Mouse (Mus musculus) adrenal gland, postnatal 14 days (tissue): ENCODE data around the gene Sowaha. TPM values are rescaled to one million over a fixed set of nuclear protein-coding genes. Genes with fewer than 3 reads are reported as not detected.
A peak's percentile ranks its signal among the peaks of the same experiment; 100 is the strongest.

Experiments used
- DNase-seq: peaks from one replicate; pipeline ENCODE4 v3.0.0; 2021; ENCODE audit warnings: mixed read lengths
- total RNA-seq: library from RNA; stranded (reverse); gene quantifications from 2 replicates; pipeline ENCODE4 v1.2.3, GENCODE M21; 2021

The Sowaha gene
- total RNA-seq, 1 experiment from 2014 or later, result 1.1 TPM

GRCm38 (mm10) chr11:53505026-53505663 is 25.1 kb upstream of the Sowaha start:
- DNase-seq, result no peak

GRCm38 (mm10) chr11:53504376-53504775 is 24.3 kb upstream of the Sowaha start:
- no peak for DNase-seq

DNA sequence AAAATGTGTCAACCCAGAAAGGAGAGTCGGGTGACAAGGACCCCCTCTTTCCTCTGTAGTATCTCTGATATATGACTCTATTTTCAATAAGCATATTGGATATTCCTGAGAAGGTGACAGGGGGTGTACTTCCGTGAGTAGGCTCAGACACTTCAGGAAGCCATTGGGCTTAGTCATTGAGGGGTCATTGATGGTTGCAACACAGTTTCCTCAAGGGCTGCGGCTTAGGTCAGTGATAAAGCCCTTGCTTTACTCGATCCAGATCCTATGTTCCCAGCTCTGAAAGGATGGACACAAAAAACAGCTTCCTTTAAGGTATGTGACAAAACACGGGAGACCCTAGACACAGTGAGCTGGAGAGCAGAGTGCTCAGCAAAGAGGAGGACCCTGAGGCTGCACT is 23.7 kb upstream of the Sowaha start:
- no peak for DNase-seq

DNA sequence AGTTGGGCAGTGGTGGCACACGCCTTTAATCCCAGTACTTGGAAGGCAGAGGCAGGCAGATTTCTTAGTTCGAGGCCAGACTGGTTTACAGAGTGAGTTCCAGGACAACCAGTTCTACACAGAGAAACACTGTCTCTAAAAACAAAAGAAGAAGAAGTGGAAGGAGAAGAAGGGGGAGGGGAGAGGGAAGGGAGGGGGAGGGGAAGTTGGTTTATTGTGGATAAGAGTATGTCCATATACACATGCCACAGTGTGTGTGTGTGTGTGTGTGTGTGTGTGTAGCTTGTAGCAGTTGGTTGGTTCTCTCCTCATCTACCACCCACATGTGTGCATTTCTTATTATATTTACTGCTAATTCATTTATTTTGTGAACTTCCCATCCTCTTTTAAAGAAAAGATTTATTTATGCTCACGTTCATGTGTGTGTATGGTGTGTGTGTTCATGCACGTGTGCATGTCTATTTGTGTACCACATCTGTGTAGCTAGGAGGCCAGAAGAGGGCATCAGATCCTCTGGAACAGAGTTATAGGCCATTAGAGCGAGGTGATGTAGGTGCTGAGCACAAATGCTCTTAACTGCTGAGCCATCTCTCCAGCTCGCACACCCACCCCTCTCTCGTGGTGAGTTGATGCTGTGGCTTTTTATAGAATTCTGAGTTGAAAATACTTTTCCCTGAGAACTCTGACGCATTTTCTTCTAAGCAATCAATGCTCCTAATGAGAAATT is 22.1 kb upstream of the Sowaha start:
- no peak for DNase-seq

GRCm38 (mm10) chr11:53500569-53500968 is 20.5 kb upstream of the Sowaha start:
- peak; percentile 42 for DNase-seq

DNA sequence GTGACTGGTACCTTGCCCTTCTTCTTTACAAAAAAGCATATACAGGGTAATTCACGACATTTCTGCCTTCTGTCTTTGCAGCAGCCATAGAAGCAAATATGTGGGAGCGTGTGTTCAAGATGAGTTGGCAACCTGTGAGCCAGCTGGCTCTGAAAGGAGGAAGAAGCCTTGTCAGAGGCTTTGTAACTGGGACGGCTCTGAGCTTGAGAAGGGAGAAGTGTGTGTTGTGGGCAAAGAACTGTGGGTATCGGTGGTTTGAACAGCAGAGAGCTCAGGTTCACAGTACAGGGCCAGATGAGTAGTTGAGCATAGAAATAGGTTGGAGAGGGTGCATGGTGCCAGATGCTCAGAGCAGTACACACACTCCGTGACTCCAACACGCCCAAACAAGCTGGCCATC is 16.9 kb upstream of the Sowaha start:
- DNase-seq, result no peak

- DNase-seq, result no peak
Observed at GRCm38 (mm10) chr11:53495417-53495816, 15.3 kb upstream of the Sowaha start.

DNA sequence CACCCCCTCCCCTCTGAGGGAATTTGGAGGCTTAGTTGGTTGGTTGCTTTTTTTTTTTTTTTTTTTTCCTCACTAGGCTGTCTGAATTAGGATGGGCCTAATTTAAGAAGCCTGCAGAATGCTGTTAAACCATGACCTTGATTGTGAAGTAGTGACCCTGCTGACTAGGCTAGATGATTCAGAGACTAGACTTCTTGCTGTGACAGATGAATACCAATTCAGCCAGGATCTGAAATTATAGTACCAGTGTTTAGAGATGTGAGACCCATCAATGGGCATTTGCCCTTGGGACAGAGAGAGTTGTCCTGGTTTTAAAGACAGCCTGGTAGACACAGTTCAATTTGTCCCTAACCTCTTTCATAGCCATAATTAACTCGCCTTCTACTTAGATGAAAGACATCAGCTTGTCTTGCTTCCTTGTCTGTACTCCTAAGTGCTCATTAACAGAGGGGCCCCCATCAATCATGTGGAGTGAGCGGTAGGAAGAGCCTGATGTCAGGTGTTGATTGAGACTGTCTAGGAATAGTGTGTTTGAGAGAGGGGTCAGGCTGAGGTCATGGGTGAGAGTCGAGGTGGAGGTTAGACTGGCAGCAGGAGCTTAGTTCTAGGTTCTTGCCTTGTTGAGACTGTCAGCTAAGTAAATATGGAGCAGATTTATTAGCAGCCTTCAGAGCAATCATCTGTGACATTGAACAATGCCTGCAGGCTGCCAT is 13.3 kb upstream of the Sowaha start:
- no peak for DNase-seq

DNA sequence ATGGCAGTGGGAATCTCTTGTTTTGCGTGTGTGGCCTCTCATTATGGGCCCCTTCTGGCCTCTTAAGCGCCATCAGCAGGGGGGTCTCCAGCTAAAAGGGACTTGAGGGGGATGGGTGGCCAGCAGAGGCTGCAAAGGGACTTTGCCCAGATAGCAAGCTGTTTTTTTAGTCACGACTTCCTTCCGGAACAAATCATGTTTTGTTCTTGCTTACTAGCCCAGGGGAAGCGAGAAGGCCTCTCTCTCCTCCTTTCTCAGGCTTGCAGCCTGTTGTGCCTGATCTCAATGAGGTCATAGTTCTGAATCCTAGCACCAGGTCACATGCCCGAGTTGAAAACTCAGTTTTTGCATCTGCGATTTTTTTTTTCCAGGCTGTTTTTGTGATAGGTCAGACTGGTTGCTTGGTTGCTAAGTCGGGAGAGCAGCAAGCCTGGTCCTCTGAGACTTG is 11.9 kb upstream of the Sowaha start:
- no peak for DNase-seq

DNA sequence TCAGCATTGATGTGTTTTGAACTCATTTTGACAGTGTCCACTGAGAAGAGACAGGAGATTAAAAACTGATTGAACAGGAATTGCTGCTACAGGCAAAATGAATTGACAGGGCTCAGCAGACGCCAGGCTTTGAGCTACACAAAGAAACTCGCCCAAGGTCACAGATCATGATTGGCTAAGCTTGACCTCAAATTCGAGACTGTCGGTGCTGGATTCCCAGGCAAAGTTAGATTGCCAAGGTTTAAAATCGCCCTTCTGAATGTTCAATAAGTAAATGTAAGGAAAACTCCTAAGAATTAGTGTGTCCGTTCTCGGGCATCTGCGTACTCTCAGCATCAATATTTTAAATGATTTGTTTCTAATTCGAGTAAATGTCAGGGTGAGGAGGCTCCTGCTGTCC is 9.3 kb upstream of the Sowaha start:
- no peak for DNase-seq

- DNase-seq, result no peak
Observed at GRCm38 (mm10) chr11:53489007-53489406, 8.9 kb upstream of the Sowaha start.

- peak; percentile 59 for DNase-seq
Observed at GRCm38 (mm10) chr11:53486822-53487594, 6.9 kb upstream of the Sowaha start.

GRCm38 (mm10) chr11:53486351-53486750 is 6.3 kb upstream of the Sowaha start:
- DNase-seq, result peak; percentile 38

- no peak for DNase-seq
Observed at GRCm38 (mm10) chr11:53485719-53486118, 5.6 kb upstream of the Sowaha start.

GRCm38 (mm10) chr11:53483159-53483891 is 3.3 kb upstream of the Sowaha start:
- DNase-seq, result peak; percentile 46

- no peak for DNase-seq
Observed at GRCm38 (mm10) chr11:53481088-53481730, 1.1 kb upstream of the Sowaha start.

- peak; percentile 41 for DNase-seq
Observed at GRCm38 (mm10) chr11:53479171-53479782, 797 bp downstream of the Sowaha start.

GRCm38 (mm10) chr11:53478383-53479170 is 1.5 kb downstream of the Sowaha start:
- DNase-seq, result peak; percentile 23

DNA sequence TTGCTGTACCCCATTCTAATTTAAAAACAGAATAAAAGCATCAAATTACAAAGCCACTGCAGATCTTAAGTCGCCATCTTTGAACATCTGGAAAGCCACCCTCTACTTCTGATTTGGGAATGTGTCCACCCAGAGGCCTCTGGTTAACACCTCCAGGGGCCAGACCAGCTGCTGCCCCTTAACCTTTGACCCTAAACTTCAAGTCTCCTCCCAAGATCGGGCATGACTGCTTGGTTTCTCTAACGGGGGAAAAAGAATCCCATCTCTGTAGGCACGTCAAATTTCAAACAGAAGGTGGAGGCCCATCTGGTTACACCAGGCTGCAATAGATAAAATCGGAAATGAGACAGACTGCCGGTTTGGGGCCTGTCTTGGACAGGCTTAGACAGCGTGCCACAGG is 2.2 kb downstream of the Sowaha start:
- DNase-seq, result no peak

GRCm38 (mm10) chr11:53475620-53476019 is 4.5 kb downstream of the Sowaha start:
- DNase-seq, result no peak
